Mouse (Mus musculus) hindbrain, postnatal 0 days (tissue): ENCODE measurements around the gene Pcdh11x. TPM values are rescaled to one million over a fixed set of nuclear protein-coding genes. Genes with fewer than 3 reads are reported as not detected.
A peak's percentile ranks its signal among the peaks of the same experiment; 100 is the strongest.

Source experiments
- ATAC-seq: fragments of 200-750 bp; cut with Nextera tagmentation; 2 replicates; pipeline ENCODE4 v1.8.0; 2017; ENCODE audit warnings: mild to moderate bottlenecking, moderate TSS enrichment, moderate library complexity
- DNase-seq: peaks from one replicate; pipeline ENCODE4 v3.0.0-alpha.2; 2015; ENCODE audit warnings: low spot score
- H3K27ac ChIP-seq: fragments of 300-500 bp; sonication (generic); 2 replicates; pipeline ENCODE4 v1.5.1; 2014; ENCODE audit warnings: mild to moderate bottlenecking
- H3K27me3 ChIP-seq: fragments of 300-500 bp; sonication (generic); 2 replicates; pipeline ENCODE4 v1.6.1; 2014; ENCODE audit warnings: low read length, mixed read lengths; ENCODE audit not compliant: insufficient read depth
- H3K36me3 ChIP-seq: fragments of 300-500 bp; sonication (generic); 2 replicates; pipeline ENCODE4 v1.6.1; 2014; ENCODE audit warnings: low read length, mixed read lengths; ENCODE audit not compliant: insufficient read depth
- H3K4me1 ChIP-seq: fragments of 300-500 bp; sonication (generic); 2 replicates; pipeline ENCODE4 v1.6.1; 2014; ENCODE audit warnings: antibody characterized with exemption, low read length, mixed read lengths; ENCODE audit not compliant: insufficient read depth
- H3K4me2 ChIP-seq: fragments of 300-500 bp; sonication (generic); 2 replicates; pipeline ENCODE4 v1.6.1; 2014; ENCODE audit warnings: low read depth, mild to moderate bottlenecking, low read length, moderate library complexity, mixed read lengths
- H3K4me3 ChIP-seq: fragments of 300-500 bp; sonication (generic); 2 replicates; pipeline ENCODE4 v1.5.1; 2014; ENCODE audit warnings: low read length
- H3K9ac ChIP-seq: fragments of 300-500 bp; sonication (generic); replicated peaks from 2 replicates; pipeline ENCODE4 v1.6.1; 2014; ENCODE audit warnings: mild to moderate bottlenecking, low read length, moderate library complexity, mixed read lengths
- H3K9me3 ChIP-seq: fragments of 300-500 bp; sonication (generic); 2 replicates; pipeline ENCODE4 v1.6.1; 2016; ENCODE audit warnings: low read length, mixed read lengths
- CTCF ChIP-seq: IDR thresholded peaks from 2 replicates; pipeline ENCODE4 v1.5.1; 2016; ENCODE audit warnings: antibody characterized with exemption, control low read depth, low read depth
- WGBS: fragments of 180-500 bp; shearing (Covaris S2); extraction: QIAGEN DNeasy Blood & Tissue Kit; methylation state at CpG from one replicate; pipeline ENCODE4 v1.1.7; 2014; 5-methylcytosine and 5-hydroxymethylcytosine counted together
- polyA plus RNA-seq: library from polyadenylated mRNA; unstranded; fragments of >200 nt; fragmentation: Nextera tagmentation; extraction: Ambion mirVana; gene quantifications from 2 replicates; pipeline ENCODE4 v1.2.1, GENCODE M21; 2015
- total RNA-seq: library from RNA; depleted of rRNA; stranded (reverse); fragments of >200 nt; gene quantifications from 2 replicates; pipeline ENCODE4 v1.2.3, GENCODE M21; 2014; rRNA removed

Pcdh11x gene
- total RNA-seq (72.4 and 88.8 TPM in 2 replicates), polyA plus RNA-seq (40.4 and 43.5 TPM in 2 replicates)

DNA sequence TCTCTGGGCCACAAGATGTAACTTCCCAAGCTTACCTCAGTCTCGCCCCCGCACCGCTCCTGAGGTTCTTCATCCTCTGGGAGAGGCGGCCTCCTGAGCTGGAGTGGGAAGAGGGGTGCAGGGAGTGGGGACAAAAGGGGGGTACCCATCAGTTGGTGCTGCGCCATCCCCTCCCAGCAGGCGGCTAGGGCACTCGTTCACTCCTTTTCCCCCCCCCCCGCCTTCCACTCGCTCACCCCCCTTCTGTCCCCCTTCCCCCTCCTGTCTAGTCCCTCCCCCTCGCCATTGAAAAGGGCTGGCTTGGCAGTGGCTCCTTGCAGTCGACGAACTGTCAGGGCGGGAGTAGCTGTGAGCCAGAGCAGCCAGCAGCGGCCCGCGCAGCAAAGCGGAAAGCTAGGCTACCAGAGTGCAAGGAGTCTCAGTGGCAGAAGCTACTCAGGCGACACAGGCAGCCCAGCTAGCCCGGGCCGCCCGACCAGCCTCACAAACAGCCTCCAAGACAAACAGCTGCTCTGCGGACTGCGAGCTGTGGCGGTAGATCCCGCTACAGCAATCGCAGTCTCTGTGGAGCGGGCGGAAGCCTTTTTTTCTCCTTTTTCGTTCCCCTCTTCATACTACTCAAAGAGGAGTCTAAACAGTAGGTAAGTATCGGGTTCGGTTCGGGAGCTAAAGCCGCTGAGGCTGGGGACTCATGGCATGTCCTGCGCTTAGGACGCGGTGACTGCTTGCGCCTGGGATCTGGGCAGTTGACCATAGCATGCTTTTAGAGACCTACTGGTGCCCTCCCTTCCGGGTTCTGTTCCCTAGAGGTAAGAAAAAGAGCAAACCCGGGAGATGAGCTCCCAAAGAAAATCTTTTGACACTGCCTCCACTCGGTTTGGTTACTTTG, at the start of gene Pcdh11x:
Pcdh11x (plus strand) TSS at position 249 of the 889 bp plus-strand sequence.
- Histone ChIP-seq H3K36me3 (no peaks in the 10 kb centered on the region), H3K4me2 (peak within 1 kb of the TSS; percentile 71), H3K27ac (0 out of 2 replicates have a peak within 1 kb of the TSS, but pooled peaks have one; percentile 45), H3K9ac (peak within 1 kb of the TSS; percentile 33; the same call in 1 of the 2 replicates), H3K4me1 (no peaks in the 10 kb centered on the region), H3K27me3 (no peaks in the 10 kb centered on the region), H3K9me3 (no peaks in the 10 kb centered on the region), H3K4me3 (peak within 1 kb of the TSS; percentile 48)
- DNase-seq: peak; percentile 79
- WGBS: 23% methylated on average over 31 of the region's 40 CpGs
- ATAC-seq: peak; percentile 88
- TF ChIP-seq CTCF: no peak

DNA sequence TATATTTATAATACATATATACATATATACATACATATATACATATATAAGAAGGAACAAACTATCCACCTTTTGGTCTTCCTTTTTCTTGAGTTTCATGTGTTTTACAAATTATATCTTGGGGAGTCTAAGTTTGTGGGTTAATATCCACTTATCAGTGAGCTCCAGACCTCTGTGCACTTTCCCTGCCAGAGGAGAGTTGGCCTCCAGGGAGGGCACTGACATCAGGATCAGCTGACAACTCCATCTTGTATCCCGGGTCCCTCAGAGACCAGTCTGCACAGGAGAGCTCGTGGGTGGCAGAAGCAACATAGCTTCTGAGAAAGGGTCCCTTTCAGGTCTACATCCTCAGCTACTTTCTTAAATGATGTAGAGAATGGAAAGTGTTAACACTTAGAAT, 30.0 kb upstream of the Pcdh11x start:
- Histone ChIP-seq H3K4me2 (no peak overlapping the region), H3K9me3 (no peaks in the 10 kb centered on the region), H3K36me3 (no peaks in the 10 kb centered on the region), H3K4me3 (no peak overlapping the region), H3K4me1 (no peaks in the 10 kb centered on the region), H3K27ac (no peak overlapping the region), H3K27me3 (no peaks in the 10 kb centered on the region), H3K9ac (no peak overlapping the region)
- DNase-seq (no peak), ATAC-seq (no peak)
- TF ChIP-seq CTCF: no peak
- 71% methylated on average over 2 of the region's 2 CpGs for WGBS

DNA sequence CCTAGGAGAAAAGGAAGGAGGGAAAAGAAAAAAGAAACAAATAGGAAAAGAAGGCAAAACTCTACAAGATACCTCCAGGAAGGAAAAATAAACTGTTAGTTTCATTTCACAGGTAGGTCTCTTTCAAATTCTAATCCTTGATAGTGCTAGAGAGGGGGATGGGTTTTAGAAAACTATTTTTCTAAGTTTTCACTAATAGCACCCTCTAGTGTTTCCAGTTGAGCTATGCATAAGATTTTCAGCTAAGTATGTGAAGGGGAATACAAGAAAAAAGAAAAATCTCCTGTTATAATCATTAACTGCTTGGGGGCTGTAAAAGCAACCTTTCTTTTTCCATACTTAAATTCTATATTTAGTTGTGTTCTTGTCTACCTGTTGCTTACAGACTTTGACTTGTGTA, 4.5 kb upstream of the Pcdh11x start:
- H3K27ac ChIP-seq: no peak overlapping the region
- H3K4me2 ChIP-seq: no peak overlapping the region
- peak; percentile 69 for DNase-seq
- peak; percentile 31 for TF ChIP-seq CTCF
- no peaks in the 10 kb centered on the region for H3K36me3 ChIP-seq
- no peaks in the 10 kb centered on the region for H3K4me1 ChIP-seq
- ATAC-seq: no peak
- H3K9ac ChIP-seq: no peak overlapping the region
- H3K9me3 ChIP-seq: no peaks in the 10 kb centered on the region
- no peak overlapping the region for H3K4me3 ChIP-seq
- no peaks in the 10 kb centered on the region for H3K27me3 ChIP-seq

DNA sequence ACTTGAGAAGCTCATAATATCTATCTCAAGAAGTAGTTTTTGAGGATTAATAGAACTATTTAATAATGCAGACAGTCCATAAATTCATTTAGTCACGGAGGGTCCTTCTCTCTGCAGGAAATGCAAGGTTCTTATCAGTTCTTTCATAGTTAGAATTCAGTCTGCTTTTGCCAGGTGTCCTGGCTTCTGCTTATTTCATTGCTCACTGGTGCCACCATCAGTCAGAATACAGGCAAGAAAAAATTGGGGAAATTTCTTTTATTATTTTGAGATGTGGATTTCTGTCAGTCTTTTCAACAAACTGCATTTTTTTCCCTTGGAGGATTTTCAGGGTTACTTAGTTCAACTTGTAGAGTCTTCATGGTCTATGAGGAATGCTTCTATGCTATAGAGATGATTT, 2.6 kb upstream of the Pcdh11x start:
- ATAC-seq: no peak
- Histone ChIP-seq H3K9ac (no peak overlapping the region), H3K27ac (no peak overlapping the region), H3K36me3 (no peaks in the 10 kb centered on the region), H3K9me3 (no peaks in the 10 kb centered on the region), H3K4me3 (no peak overlapping the region), H3K4me2 (no peak overlapping the region), H3K4me1 (no peaks in the 10 kb centered on the region), H3K27me3 (no peaks in the 10 kb centered on the region)
- WGBS: 17% methylated on average over 1 of the region's 1 CpGs
- peak; percentile 51 for TF ChIP-seq CTCF
- peak; percentile 45 for DNase-seq

DNA sequence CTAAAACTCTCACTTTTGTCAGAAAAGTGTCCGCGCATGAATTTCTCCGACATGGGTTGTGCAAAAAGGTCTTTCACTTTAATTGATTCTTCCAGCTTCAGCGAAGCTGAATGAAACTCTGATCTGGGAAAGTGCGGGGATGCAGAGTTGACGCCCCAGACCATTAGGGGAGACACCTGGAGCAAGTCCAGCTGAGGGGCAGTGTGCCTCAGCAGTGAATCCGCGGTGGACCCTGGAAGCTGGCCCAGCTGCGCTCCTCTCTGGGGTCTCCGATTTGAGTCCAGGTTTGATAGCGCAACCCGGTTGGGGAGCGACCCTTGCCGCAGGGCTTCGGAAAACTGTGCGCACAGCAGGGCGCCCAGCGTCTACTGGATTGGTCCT, 831 bp downstream of the Pcdh11x start:
- Histone ChIP-seq H3K4me3 (peak overlapping the region; percentile 48), H3K4me2 (peak overlapping the region; percentile 71), H3K27me3 (no peaks in the 10 kb centered on the region), H3K4me1 (no peaks in the 10 kb centered on the region), H3K9ac (peak overlapping the region; percentile 33; the same call in 1 of the 2 replicates), H3K9me3 (no peaks in the 10 kb centered on the region), H3K36me3 (no peaks in the 10 kb centered on the region), H3K27ac (no peak overlapping the region)
- TF ChIP-seq CTCF: no peak
- WGBS: 17% methylated on average over 18 of the region's 18 CpGs
- ATAC-seq: no peak
- DNase-seq: peak; percentile 6

DNA sequence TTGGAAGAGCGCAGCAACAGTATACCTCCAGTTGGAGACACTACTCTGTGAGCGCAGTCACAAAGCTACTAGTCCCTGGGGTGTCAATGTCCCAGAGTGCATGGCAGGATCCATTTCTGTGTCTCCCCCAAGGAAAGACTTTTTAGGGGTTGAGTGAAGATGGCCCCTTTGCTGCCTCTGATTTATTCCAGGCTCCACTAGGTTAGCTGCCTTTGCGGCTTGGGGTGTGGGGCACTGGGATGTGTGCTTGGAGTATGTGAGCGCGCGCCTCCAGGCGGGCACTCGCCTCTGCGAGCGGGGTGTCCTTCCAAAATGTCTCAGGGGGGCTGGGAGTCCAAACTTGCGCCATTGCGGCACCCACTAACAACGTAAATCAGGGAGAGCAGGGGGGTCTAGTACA, 1.6 kb downstream of the Pcdh11x start:
- H3K9ac ChIP-seq: no peak overlapping the region
- H3K36me3 ChIP-seq: no peaks in the 10 kb centered on the region
- TF ChIP-seq CTCF: no peak

More for the DNA sequence above, 1.6 kb downstream of the Pcdh11x start:
- no peak for ATAC-seq
- Histone ChIP-seq H3K4me3 (peak overlapping the region; percentile 48), H3K4me1 (no peaks in the 10 kb centered on the region), H3K27me3 (no peaks in the 10 kb centered on the region), H3K4me2 (peak overlapping the region; percentile 71), H3K9me3 (no peaks in the 10 kb centered on the region), H3K27ac (no peak overlapping the region)
- 28% methylated on average over 13 of the region's 13 CpGs for WGBS
- peak; percentile 51 for DNase-seq
